Mouse (Mus musculus): ENCODE data around the gene Prkg2. TPM values are rescaled to one million over a fixed set of nuclear protein-coding genes. Genes with fewer than 3 reads are reported as not detected.

Prkg2 gene
- total RNA-seq, 2 experiments from 2014 or later = not detected

DNA sequence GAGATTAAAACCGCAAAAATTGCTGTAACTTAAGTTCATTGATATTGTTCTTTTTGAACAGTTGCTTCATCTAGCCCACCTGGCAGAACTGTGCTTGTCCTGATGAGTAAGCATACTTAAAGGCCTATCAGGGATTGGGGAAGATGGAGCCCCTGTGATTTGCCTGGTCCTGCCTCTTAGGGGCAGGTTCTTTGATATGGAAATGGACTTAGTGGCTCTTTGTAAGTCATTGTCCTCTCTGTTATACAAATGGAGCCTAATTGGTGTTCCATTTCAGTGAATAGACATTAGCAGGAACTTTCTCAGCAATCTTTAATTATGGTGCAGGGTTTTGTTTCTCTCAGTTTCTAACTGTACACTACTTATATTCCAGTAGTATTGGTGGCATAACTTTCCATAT, 115.5 kb downstream of the Prkg2 start:
- no peak for ATAC-seq (replicated peaks; ENCODE audit: poor library complexity, severe bottlenecking)

DNA sequence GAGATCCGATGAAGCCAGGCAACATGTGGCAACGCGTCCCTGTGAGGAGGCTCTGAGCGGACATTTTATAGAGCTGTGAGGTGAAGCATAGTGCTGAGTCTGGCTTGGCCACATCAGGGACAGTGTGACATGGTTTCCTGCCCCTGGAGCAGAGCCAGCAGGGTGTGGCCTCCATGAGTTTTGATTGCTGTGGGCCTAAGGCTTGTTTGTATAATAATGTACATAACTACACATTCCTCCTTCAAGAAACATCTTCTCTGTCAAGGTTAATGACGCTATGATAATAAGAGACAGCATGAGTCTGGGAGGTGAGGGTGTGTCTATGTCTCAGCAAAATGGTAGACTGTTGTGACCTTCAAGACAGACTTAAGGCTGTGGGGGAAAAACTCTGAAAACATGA, 118.4 kb downstream of the Prkg2 start:
- ATAC-seq (replicated peaks; ENCODE audit: poor library complexity, severe bottlenecking) = no peak

DNA sequence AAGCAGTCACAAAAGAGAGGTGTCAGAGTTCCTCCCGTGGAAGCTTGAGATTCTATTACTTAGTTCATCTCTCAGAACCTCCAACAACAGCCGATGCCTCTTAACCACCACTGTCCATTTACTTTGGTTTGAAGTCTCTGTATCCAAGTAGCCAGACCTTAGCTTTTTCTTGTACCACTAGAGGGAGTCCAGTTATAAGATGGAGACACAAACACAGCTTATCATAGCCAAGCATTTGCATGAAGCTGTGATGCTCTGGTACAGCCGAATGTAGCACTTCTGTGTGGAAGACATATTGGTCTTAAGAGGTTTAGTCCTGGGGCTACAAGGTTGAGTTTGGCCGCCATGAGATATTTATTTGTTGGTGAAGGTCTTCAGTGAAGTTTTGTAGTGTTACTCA, 134.8 kb downstream of the Prkg2 start:
- ATAC-seq (replicated peaks; ENCODE audit: poor library complexity, severe bottlenecking) = no peak

DNA sequence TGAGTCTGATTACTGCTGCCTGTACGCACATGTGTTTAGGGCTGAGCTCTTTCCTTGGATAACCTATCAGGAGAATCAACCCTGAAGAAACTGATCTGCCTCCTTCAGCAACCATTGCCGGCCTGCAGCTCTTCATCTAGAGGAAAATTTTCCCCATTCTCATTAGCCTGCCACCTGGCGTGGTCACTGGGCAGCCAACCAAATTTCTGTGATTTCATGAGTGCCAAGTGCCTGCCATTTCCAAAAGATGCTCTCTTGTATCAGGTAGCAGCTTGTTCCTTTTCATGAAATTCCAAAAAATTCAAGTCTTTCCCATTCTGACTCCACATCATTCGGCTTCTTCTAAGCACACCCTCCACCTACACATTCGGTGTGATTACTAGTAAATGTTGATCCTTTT, 136.2 kb downstream of the Prkg2 start:
- no peak for ATAC-seq (replicated peaks; ENCODE audit: poor library complexity, severe bottlenecking)

DNA sequence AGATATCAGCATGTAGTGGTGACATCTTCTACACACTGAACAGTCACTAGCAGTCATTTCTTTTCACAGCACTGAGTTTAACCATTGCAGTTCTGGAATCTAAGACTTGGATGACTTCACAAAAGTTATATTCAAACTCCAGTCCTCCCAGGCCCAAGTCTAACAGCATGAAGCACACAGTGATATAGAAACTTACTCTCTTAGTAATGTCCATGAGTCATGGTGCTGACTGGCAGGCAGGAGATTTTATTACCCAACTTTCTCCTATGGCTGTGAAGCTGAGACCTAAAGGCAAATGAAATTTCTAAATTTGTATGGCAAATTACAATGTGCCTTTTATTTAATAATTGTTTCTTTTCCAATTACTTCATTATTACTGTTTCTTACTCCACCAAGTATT, 139.2 kb downstream of the Prkg2 start:
- ATAC-seq (replicated peaks; ENCODE audit: poor library complexity, severe bottlenecking) = no peak

DNA sequence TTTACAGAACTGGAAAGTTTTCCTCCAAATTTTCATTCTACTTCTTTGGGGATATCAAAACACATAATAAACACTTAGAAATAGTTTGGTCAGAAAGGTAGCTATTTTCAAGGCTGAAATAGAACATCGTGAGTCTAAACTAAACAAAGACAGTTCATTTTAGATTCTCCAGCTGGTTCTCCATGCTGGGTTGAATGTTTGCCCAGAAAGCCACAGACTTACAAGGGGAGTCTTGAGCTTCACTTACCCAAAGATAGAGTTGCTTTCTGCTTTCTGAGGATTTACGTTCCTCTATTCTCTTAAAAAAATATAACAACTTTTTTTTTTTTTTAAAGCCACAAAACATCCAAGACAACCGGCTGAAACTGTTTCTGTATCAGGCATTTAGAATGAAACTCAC, 142.9 kb downstream of the Prkg2 start:
- ATAC-seq (replicated peaks; ENCODE audit: poor library complexity, severe bottlenecking) = no peak

DNA sequence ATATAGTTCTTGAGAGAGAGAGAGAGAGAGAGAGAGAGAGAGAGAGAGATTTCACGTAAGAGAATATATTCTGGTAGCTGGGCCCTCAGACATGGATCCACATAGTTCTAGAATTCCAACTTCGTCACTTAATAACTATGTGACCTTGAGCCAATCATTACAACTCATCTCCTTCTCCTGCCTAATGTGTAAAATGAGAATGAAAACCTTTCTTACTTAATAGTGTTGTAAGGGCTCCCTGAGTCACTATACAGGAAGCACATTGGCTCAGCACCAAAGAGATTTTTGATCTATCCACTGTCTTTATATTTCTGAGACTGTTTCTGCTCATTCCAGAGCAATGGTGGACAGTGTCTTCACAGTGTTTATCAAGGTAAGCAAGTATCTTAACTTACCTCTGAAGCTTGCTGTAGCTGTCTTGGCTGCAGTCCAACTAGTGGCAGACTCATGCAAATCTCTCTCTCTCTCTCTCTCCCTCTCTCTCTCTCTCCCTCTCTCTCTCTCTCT, 146.6 kb downstream of the Prkg2 start:
- no peak for ATAC-seq (replicated peaks; ENCODE audit: poor library complexity, severe bottlenecking)

DNA sequence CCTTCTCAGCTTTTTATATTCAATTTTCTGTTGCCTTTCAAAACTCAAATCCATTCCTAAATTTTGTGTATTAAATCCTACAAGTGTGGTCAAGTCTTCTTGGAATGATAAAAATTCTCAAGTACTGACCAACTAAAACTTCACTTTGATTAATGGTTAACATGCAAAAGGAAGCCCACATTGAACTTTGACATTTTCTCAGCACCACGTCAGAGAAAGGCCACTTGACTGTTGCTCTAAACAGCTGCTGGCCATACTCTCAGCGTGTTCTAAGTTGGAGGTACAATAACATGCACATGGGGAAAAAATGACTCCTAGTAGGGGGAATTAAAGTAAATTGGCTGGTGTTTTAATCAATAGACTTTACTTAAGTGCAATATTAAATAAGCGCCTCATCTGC, 155.1 kb downstream of the Prkg2 start:
- ATAC-seq (replicated peaks; ENCODE audit: poor library complexity, severe bottlenecking) = no peak

Other genes starting within 250 kb of the Prkg2 start
- gene Bmp3, start 182.9 kb downstream of the Prkg2 start, total RNA-seq (2014; fragmentation: Nextera tagmentation) = not detected in 2 replicates
- not detected in 2 replicates for gene Bmp3, start 182.9 kb downstream of the Prkg2 start, total RNA-seq (2017)

All from granulocyte monocyte progenitor cell, adult 5-6 weeks (primary cell).